Mouse (Mus musculus): ENCODE results near the gene Gstt1.
"Not testable (repeated sequence)": the region's sequence is repeated elsewhere in the genome, so short reads cannot be mapped to it uniquely, and the experiment has no call there.

The Gstt1 gene

DNA sequence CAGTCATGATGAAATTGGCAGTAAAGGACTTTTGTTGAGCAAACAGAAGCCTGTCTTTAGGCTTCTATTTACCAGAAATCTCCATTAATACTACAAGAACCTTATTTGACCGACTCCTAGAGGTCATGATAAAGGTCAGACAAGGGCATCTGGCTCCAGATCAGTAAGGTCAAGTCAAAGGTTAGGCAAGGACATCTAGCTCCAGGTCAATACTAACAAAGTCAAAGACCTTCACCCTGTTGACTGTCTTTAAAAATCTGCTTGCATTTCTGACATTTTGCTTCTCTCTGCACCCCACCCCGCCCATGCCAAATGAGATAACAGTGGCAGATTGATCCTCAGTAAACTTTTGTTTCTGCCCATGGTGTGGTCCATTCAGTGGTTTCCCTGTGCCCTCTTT lies 5.8 kb upstream of the Gstt1 start:
- no peak for DNase-seq (ENCODE audit: low read depth, low spot score)

DNA sequence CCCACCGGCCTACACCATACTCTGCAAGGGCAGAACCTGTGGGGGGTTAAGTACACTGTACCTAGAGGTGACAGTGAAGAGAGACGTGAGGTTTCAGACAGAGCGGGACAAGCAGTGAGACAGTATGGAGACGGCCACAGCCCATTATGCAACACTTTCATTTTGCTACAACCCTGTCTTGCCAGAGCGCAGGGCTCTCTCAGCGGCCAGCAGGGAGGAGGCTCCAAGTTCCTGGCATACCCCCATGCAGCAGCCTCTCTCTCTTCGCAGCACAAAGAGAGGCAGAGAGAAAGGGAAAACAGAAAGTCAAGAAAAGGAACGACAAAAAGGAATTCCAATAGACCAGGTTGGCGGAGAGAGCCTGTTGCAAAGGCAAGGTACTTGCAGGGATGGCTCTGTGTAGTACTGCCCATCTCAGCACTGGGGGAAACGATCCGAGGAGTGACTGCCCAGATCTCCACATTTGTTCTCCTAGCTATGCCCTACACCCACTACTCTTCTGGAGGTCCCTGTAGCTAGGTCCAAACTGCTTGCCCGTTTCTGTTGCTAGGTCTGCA lies 687 bp downstream of the Gstt1 start:
- no peak for DNase-seq (ENCODE audit: low read depth, low spot score)

DNA sequence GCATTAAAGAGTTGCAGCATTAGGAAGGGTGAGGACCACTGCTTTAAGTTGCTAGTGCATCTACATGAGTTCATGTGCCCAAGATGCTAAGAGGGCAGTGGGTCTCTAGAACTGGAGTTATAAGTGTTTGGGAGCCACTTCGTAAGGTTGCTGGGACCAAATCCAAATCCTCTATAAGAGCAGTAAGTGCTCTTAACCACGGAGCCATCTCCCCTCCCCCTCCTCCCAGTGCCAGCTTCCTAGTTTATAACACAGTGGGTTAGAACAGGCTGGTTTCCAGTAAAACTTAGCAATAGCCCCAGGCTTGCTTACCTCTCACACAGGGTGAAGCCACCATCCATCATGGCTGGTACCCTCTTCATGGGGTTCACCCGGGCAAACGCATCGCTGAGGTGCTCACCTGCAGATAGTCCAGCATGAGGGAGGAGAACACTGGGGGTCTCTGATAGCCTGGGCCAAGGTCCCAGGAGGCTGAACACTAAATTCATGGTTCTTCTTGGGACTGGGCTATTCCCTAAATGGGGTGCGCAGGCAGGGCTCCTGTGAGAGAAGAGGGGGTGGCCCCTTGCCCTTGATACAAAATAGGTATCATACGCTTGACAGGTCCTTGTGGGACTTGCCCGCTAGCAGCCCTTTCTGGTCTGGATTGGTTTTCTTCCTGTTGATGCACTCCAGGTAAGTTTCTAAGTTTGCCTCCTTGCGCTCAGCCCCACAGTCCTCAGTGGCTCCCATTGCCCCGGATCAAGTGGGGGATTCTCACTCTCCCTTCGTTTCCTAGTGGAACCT lies 1.5 kb downstream of the Gstt1 start:
- DNase-seq (ENCODE audit: low read depth, low spot score), result no peak

DNA sequence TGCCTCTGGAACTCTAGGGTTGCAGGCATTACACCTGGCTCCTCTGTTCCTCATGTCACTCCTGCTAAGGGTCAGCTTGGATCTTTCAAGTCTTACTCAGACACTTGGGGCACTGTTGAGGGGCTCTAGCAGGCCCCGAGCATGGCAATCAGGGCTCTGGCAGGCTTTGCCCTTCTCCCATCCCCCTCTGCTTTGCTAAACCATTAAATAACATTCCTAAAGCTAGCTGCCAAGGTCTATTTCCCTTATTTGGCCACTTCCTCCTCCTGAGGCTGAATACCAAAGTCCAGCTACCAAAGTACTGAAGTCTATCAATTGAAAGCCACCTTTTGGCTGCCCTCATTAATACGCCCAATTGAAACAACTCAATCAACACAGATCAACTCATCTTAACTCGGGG lies 3.5 kb downstream of the Gstt1 start:
- DNase-seq (ENCODE audit: low read depth, low spot score), result no peak

DNA sequence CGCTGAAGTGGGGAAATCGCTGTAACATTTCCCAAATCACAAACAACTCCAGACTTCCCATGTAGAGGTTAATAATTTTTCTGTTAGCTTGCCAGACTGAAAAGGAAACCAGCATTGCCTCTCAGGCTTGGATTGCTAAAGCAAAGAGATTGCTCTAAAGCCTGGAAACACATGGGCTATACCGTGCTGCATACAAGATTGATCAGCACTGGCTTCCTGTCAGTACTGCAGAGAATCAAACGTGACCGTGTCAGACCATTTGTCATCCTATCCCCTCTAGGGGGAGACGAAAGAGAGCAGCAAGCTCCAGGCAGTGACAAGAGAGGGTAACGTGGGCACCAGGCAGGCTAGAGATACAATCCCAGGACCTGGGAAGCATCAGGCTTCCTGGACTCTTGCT lies 7.6 kb downstream of the Gstt1 start:
- DNase-seq (ENCODE audit: low read depth, low spot score), result no peak

DNA sequence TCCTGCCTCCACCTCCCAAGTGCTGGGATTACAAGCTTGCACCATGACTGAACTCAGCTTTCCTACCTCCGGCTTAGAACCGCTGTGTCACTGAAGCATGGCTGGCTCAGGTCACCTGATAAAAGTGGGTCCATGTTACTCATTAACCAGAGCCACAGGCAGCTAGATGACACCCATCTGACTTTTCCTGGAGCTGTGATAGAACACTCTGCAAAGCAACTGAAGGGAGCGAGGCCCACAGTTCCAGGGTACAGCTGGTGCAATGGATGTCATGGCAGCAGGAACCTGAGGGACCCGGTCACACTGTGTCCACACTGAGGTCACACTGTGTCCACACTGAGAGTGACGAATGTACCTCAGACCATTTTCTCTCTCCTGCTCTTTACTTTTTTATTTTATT lies 8.5 kb downstream of the Gstt1 start:
- no peak for DNase-seq (ENCODE audit: low read depth, low spot score)

DNA sequence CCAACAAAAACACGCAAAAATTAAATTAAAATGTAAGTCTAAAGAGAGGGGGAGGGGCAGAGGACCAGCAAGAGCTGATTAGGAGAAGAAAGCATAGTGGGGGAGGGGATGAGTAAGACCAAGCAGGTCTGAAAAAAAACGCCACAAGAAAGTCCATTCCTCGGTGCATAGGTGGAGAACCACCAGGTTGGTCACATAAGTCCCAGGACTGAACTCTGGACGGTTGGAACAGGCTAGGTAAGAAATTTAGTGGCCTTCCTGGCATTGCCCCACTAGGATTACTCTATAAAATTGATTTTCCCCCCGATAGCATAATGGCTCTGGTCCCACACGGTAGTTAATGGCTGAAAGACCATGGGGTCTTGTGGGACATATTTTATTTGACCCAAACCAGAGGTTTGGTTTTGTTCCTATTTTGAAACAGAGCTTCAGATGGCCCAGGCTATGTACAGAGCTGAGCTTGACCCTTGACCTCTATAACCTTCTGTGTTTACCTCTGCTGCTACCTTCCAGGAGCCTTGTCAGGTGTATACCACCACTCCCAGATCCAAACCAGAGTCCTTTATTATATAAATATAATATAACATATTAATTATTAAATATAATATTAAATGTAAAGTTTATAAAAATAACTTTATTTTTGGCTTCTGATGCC lies 9.2 kb downstream of the Gstt1 start:
- no peak for DNase-seq (ENCODE audit: low read depth, low spot score)

DNA sequence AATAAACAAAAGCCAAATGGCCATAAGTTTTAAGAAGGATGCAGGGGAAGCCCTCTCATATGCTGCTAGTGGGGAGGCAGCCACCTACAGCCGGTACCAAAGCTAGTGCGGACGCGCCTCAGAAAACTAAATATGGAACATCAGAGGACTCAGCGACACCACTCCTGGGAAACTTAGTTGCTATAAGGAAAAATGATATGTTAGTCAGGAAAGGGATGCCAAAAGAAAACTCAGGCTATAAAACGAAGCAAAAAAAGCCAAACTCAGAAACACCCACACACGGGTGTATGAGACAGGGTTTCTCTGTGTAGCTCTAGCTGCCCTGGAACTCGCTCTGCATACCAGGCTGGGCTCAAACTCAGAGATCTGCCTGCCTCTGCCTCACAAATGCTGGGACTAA lies 10.1 kb downstream of the Gstt1 start:
- no peak for DNase-seq (ENCODE audit: low read depth, low spot score)

DNA sequence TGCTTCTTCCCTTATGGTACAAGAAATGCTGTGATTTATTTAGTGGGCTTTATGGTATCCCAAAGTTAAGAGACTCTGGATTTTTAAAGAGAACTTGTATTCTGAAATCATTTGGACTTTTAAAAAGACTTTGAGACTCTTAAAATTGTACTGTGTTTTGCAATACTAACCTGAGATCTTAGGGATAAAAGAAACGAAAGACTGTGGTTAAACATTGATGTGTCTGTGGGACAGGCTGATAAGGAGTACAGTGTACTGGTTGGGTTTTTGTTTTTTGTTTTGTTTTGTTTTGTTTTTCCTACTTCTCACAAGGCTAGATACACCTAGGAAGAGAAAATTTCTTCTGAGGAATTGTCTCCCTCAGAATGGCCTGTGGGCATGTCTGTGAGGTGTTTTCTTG lies 12.9 kb downstream of the Gstt1 start:
- no peak for DNase-seq (ENCODE audit: low read depth, low spot score)

DNA sequence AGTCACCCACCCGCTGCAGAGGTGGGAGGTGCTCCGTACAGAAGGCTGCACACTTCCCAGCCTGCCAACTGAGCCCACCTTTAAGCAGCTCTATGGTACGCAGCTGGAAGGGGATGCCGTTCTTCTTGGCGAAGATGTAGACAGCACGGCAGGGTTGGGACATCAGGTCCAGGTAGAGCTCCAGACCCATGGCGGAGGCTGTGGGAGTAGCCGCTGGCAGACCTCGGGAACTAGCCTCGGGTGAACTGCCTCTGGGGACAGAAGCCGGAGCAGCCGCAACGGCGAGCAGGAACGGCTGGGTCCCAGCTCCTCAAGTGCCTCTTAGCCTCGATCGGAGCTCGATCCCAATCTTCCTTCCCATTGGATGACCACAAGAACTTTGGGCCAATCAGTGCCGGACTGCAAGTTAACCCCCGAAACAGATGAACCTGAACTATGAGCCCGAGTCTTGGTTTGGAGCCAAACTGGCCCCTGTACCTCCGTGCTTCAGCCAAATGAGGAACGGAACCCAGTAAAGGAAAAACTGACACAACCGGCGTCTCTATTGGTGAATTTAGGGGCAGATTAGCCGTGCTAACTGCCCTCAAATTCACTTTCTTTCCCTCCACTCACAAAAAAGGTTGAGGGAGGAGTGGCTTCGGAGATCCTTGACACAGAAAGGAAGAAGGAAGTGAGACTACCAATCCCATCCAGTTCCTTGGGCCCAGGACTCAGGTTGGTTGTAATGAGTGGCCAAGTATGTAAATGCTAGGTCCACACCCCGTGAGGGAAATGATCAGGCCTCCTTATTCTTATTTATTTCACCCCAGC lies 17.4 kb downstream of the Gstt1 start, which contains the start of the genes Gm20441 and Gstt3:
Gene Gm20441, minus strand, starts transcription at position 186 of the 810 bp plus-strand sequence.
Gene Gstt3, minus strand, starts transcription at position 646 of the 810 bp plus-strand sequence.
- DNase-seq (ENCODE audit: low read depth, low spot score), result no peak

DNA sequence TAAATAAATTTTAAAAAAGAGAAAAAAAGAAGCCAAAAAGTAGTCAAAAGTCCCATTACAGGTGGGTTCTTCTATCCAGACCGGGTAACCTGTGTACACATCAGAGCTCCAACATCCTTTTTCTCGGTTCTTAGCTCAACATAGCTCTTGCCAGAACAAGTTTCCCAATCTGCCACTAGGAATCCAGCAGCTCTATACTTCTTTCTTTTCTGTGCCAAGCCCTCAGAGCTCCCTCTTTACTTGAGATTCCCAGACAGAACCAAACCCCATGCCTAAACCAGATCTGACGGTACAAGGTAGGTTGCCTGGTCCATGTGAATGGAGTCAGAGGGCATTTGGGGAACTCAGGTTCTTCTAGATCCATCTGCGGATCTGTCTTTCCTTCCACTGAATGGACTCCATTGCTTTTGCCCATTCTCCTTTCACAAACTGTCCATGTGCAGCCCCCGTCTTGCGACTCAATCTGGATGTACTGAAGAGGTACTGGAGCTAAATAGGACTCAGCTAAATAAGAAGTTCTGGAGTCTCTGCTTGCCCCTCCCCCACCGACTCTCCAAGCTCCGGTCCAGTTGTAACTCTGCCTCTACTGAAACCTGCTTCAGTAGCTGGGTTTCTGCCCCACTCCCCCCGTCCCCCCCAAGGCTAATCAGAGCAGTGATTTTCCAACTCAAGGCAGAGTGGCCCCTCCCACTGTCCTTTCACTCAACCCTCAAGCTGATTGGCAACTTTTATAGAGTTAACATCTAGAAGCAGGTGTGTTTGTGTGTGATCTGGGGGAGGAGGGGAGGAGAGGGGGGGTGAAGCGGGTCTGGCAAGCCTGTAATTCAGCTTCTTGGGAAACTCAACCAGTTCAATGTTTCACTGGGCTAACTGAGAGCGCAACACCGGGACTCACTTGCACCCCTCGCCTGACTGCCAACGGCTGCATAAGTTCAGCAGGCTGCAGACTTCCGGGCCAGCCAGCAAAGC lies 18.9 kb downstream of the Gstt1 start:
- DNase-seq (ENCODE audit: low read depth, low spot score), result no peak

DNA sequence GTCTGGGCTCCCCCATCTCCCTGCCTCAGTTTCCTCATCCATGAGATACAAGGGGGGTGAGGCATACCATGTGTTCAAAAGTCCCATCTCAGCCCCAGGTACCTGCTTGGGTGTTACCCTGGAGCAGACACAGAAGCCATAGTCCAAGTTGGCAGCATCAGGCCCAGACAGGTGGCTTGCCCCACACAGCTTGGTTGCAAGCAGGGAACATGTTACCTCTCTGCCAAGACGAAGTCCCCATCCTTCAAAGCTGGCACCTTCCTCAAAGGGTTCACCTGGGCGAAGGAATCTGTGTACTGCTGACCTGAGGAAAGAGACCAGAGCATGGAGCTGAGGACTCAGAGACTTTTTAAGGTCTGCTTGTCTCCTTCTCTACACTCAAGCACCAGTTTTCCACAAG lies 20.5 kb downstream of the Gstt1 start:
- DNase-seq (ENCODE audit: low read depth, low spot score), result no peak

DNA sequence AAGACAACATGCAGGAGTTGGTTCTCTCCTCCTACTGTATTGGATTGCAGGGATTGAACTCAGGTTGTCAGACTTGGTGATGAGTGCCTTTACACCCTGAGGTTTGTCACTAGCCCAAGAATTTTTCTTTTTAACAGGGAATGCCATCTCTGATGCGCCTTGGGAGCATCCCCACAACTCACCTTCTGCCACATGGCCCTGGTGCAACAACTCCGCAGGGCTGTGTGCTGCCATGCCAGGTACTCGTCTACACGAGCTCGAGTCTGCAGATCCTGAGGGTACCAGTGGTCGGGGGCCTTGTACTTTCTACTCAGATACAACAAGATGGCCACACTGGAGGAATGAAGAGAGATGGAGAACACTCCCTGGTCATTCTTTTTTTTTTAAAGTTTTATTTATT lies 21.8 kb downstream of the Gstt1 start:
- no peak for DNase-seq (ENCODE audit: low read depth, low spot score)

DNA sequence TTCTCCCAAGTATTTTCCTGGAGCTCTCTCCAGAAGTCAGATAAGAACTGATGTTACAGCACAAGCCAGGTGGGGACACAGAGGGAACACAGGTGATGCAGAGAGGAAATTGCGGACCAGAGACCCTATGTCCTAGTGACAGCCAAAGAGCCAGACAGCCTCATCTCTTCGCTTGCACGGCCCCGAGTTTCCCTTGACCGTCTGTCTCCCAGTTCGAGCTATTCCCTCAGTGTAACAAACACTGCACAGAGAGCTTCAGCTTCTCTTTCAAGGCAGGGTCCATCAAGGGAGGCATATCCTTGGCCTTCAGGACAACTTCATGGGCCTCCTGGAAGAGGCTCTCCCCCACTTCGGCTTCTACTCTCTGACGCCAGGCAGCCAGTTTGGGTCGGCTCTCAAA lies 23.8 kb downstream of the Gstt1 start:
- DNase-seq (ENCODE audit: low read depth, low spot score), result no peak

DNA sequence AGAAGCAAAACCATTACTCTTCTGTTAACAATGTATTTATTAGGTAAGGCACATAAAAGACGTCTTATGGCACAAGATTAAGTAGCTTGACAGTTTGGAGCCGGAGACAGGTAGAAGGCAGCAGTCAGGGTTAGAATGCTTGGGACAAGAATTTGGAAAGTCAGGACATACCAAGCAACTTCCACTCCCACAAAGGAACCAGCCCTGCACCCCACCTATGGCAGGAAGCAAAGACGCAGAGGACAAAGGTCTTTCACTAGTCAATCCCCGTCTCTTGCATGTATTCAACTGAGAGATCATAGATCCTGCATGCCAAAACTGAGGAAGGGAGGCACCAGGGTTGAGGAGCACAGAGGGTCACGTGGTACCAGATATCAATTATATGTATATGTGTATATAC lies 24.3 kb downstream of the Gstt1 start:
- no peak for DNase-seq (ENCODE audit: low read depth, low spot score)

DNA sequence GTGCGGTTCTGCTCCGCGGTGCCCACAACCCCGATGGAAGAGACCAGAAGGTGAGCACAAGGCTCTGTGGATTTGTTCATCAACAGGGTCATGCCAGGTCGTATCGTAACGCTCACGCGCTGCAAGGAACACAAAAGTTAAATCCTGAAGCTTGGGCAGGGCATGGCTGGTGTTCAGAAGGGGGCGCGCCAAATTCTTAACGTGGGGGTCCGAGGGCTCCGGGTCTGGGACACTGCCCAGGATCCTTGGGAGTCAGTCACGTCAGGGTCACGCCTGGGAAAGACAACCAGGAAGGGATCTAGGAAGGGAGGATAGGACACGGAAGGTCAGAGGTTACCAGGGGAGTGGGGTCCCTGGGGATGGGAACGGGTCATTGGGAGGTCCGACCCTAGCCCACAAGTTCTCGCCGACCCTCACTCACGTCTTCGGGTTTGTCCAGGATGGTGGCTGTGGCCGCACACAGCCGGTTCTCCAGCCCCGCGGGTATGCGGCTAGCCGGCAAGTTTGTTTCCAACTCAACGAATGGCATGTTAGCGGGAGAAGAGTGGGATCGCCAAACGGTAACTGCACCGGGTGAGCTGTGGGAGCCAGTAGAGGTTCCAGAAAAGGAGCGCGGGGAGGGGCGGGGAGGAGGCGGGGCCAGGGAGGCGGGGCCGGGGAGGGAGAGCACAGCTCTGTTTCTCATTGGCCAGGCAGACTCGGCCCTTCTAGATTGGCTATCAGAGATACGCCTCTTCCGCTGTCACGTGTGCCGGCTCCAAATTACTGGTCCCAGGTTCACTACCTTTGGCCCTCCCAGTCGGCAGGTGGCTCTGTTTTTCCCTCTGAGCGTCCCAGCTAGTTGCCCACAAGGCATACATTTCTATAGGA lies 25.4 kb downstream of the Gstt1 start, which contains the start of gene Ddt:
Gene Ddt, minus strand, starts transcription at position 620 of the 870 bp plus-strand sequence.
- peak; percentile 79 for DNase-seq (ENCODE audit: low read depth, low spot score)

DNA sequence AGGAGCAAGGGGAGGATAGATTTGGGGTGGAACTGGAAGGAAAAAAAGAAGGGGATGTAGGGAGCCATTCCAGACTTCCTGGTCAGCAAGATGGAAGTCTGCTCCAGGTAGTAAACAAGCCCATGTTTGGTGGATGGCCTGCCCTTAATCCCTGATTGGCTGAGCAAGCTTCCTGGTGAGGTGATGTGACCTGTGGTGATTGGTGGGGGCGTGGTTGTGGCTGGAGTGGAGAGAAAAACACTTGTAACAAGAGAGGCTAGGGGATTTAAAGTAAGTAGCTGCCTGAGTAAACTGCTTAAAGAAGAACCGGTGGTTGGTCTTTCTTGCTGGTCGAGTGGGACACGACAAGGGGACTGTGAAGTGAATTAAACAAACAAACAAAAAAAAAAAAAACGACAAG lies 30.6 kb downstream of the Gstt1 start:
- DNase-seq (ENCODE audit: low read depth, low spot score), result not testable (repeated sequence)

DNA sequence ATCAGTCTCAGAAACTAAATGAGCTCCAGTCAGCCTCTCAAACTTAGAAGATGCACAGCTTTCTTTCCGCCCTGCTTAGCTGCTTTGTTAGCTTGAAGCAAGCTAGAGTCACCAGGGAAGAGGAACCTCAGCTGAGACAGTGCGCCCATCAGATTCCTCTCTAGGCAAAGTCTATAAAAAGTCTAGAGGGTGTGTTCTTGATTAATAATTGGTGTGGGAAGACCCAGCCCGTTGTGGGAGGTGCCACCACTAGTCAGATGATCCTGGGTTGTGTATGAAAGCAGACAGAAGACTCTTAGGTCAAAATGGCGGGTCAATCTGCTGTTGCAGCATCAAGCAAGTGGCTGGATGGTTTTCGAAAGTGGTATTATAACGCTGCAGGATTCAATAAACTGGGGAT lies 31.5 kb downstream of the Gstt1 start:
- DNase-seq (ENCODE audit: low read depth, low spot score), result no peak

DNA sequence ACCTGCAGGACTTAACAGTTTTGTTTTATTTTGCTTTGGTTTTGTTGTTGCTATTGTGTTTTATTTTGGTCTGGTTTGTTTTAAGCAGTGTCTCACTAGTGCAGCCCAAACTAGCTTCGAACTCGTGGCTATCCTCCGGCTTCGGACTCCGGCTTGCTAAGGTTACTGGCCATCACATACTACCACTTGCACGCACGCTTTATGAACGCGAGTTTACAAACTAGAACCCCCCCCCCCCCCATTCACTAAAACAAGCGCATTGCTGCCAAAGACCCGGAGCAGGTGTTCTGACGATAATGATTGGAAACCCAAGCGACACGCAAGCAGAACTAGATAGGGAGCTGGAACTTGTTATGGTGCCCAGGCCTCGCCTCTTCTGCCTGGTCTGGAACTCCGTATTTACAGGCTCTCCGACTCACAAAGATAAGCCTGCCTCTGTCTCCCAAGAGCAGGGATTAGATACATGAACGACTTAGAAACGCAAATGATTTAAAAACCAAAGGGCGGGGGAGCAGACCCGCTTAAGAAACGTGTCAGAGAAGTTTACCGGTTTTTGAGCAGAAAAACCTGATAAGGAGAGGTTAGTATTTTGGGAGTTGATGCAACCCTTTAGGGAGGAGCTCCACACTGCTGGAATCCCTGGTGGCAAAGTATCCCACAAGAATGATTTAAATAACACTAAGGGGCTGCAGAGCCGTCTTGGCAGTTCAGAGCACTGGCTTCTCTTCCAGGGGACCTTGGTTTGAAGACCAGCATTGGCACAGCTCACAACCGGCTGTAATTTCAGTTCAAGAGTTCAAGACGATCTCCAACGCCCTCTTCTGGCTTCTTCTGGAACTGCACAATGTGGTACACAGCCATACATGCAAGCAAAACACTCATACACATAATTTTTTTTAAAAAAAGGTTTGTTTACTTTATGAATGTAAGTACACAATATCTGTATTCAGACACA lies 33.6 kb downstream of the Gstt1 start:
- peak; percentile 93 for DNase-seq (ENCODE audit: low read depth, low spot score)
